Mouse (Mus musculus) kidney, adult 2 months (tissue): Measurements from ENCODE around the gene Ube2e1.

Experiments used
- CTCF ChIP-seq: fragments of 200-500 bp; conservative IDR thresholded peaks from 2 replicates; pipeline ENCODE4 v1.5.1; 2011; ENCODE audit warnings: low read depth, mild to moderate bottlenecking, control low read depth, low read length, moderate library complexity, mixed read lengths; ENCODE audit not compliant: insufficient read depth, insufficient read length
- POLR2A ChIP-seq: fragments of 200-500 bp; IDR thresholded peaks from one replicate; pipeline ENCODE4 v1.6.1; 2011; ENCODE audit warnings: low read depth, low read length, control low read depth

DNA sequence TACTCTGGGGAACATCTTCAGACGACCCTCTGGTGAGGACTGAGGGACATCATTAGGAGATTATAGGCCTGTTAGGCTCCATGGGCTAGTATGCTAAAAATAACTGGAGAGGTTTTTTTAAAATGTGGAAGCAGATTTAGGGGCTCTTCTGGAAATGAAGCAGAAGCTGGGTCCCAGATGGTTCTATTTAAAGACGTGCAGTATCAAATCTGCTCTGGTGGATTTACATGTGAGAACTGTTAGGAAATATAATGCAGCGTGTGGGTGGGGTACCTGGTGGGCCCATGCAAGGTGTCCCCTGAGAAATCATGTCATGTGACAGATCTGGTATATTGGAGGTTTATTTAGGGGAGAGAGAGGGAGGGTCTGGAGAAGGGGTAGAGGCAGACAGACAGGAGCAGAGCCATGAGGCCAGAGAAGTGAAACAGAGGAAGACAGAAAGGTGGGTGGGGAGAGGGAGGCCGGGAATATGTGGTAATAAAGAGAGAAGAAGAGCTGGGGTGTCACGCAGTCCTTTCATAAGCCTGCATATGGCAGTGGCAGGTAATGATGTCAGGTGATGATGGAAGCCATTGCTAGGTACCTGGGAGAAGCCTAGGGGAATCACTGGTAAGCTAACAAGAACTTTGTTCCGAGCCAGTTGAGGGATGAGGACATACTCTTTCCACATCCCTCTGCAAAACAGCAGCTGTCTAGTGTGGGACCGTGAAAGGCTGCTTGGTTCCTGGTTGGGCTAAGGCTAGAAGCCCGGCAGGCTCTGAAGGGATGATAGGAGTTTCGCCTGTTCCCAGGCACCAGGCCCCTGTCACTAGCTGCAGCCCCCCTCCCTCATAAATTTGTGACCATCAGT lies 41.3 kb upstream of the Ube2e1 start:
- TF ChIP-seq POLR2A (no peak), CTCF (no peak)
